Mouse (Mus musculus) cerebellum, postnatal 10 days (tissue): ENCODE data around the gene Cers5.

Experiments used
- DNase-seq, 2 experiments: peaks; one replicate each; pipeline ENCODE4 v3.0.0; 2021; ENCODE audit warnings: mixed read lengths in 2 of 2

Gene Cers5

GRCm38 (mm10) chr15:99724292-99725021 lies 48.2 kb downstream of the Cers5 start:
- DNase-seq: peak; percentile 77 to 81

GRCm38 (mm10) chr15:99723515-99724291 lies 49.0 kb downstream of the Cers5 start:
- peak; percentile 66 to 69 for DNase-seq

- no peak for DNase-seq
Observed at GRCm38 (mm10) chr15:99723120-99723514, 49.6 kb downstream of the Cers5 start.

- DNase-seq: no peak
Observed at GRCm38 (mm10) chr15:99721921-99722743, 50.6 kb downstream of the Cers5 start.

- no peak for DNase-seq
Observed at GRCm38 (mm10) chr15:99719865-99720264, 52.8 kb downstream of the Cers5 start.

GRCm38 (mm10) chr15:99718461-99719021 lies 54.1 kb downstream of the Cers5 start:
- no peak for DNase-seq

- peak; percentile 71 to 74 for DNase-seq
Observed at GRCm38 (mm10) chr15:99717386-99718334, 55.0 kb downstream of the Cers5 start, which contains the start of gene Gpd1. Gene Gpd1 (plus strand): TSS chr15:99717515.

GRCm38 (mm10) chr15:99716814-99717213 lies 55.9 kb downstream of the Cers5 start:
- no peak for DNase-seq

- DNase-seq: no peak
Observed at GRCm38 (mm10) chr15:99715982-99716746, 56.5 kb downstream of the Cers5 start.

GRCm38 (mm10) chr15:99715361-99715865 lies 57.3 kb downstream of the Cers5 start:
- DNase-seq: peak; percentile 76 to 83

- DNase-seq: peak; percentile 90 to 92
Observed at GRCm38 (mm10) chr15:99714858-99715257, 57.8 kb downstream of the Cers5 start.

- DNase-seq: no peak
Observed at GRCm38 (mm10) chr15:99714206-99714605, 58.5 kb downstream of the Cers5 start.

GRCm38 (mm10) chr15:99713569-99713968 lies 59.1 kb downstream of the Cers5 start:
- DNase-seq: no peak

GRCm38 (mm10) chr15:99712666-99713559 lies 59.8 kb downstream of the Cers5 start:
- peak in 1 of 2 experiments; percentile 12 for DNase-seq

GRCm38 (mm10) chr15:99711491-99711890 lies 61.2 kb downstream of the Cers5 start:
- DNase-seq: no peak

GRCm38 (mm10) chr15:99710221-99711190 lies 62.2 kb downstream of the Cers5 start:
- DNase-seq: no peak

GRCm38 (mm10) chr15:99708176-99708575 lies 64.5 kb downstream of the Cers5 start:
- no peak for DNase-seq

GRCm38 (mm10) chr15:99705440-99706048 lies 67.1 kb downstream of the Cers5 start, which contains the start of gene Gm17349:
Gene Gm17349 (minus strand): TSS chr15:99705490.
- DNase-seq: peak; percentile 69 to 81
